Mouse (Mus musculus): ENCODE measurements at regions not wholly inside any gene's neighbourhood (a gene's known extent, or its start where the extent isn't known, plus 50 kb on each side); places are given as distances from the start of the nearest gene placed in this dataset.

GRCm38 (mm10) chr8:125619336-125619906 is 49.8 kb upstream of the Sipa1l2 start:
- DNase-seq, result peak; percentile 38

Measured in kidney, postnatal 10 days (tissue).